Mouse (Mus musculus) limb, embryonic 15.5 days (tissue): ENCODE measurements around the gene Kcnq1. TPM values are rescaled to one million over a fixed set of nuclear protein-coding genes. Genes with fewer than 3 reads are reported as not detected.

Experiments
- ATAC-seq: fragments of 200-750 bp; cut with Nextera tagmentation; 2 replicates; pipeline ENCODE4 v1.8.0; 2017; ENCODE audit warnings: low read depth, moderate TSS enrichment; ENCODE audit not compliant: insufficient number of reproducible peaks, low FRiP score, low TSS enrichment
- H3K27ac ChIP-seq: fragments of 300-500 bp; sonication (generic); 2 replicates; pipeline ENCODE4 v1.5.1; 2015; ENCODE audit warnings: moderate library complexity, mild to moderate bottlenecking, inconsistent platforms
- H3K27me3 ChIP-seq: fragments of 300-500 bp; sonication (generic); 2 replicates; pipeline ENCODE4 v1.6.1; 2015; ENCODE audit warnings: inconsistent platforms
- H3K36me3 ChIP-seq: fragments of 300-500 bp; sonication (generic); 2 replicates; pipeline ENCODE4 v1.6.1; 2015; ENCODE audit warnings: inconsistent platforms
- H3K4me1 ChIP-seq: fragments of 300-500 bp; sonication (generic); 2 replicates; pipeline ENCODE4 v1.6.1; 2015; ENCODE audit warnings: inconsistent platforms
- H3K4me2 ChIP-seq: fragments of 300-500 bp; sonication (generic); 2 replicates; pipeline ENCODE4 v1.6.1; 2015; ENCODE audit warnings: mild to moderate bottlenecking, inconsistent platforms
- H3K4me3 ChIP-seq: fragments of 300-500 bp; sonication (generic); 2 replicates; pipeline ENCODE4 v1.5.1; 2015; ENCODE audit warnings: mild to moderate bottlenecking, inconsistent platforms
- H3K9ac ChIP-seq: fragments of 300-500 bp; sonication (generic); 2 replicates; pipeline ENCODE4 v1.6.1; 2015; ENCODE audit warnings: inconsistent platforms
- H3K9me3 ChIP-seq: fragments of 300-500 bp; sonication (generic); 2 replicates; pipeline ENCODE4 v1.6.1; 2016; ENCODE audit warnings: inconsistent platforms
- WGBS: fragments of 180-500 bp; shearing (Covaris S2); methylation state at CpG from one replicate; pipeline ENCODE4 v1.1.7; 2015; 5-methylcytosine and 5-hydroxymethylcytosine counted together
- polyA plus RNA-seq: library from polyadenylated mRNA; unstranded; fragments of >200 nt; fragmentation: Nextera tagmentation; extraction: Ambion mirVana; gene quantifications from 2 replicates; pipeline ENCODE4 v1.2.1, GENCODE M21; 2015

Kcnq1 gene
- polyA plus RNA-seq, 1 experiment from 2014 or later: 1.1 TPM

DNA sequence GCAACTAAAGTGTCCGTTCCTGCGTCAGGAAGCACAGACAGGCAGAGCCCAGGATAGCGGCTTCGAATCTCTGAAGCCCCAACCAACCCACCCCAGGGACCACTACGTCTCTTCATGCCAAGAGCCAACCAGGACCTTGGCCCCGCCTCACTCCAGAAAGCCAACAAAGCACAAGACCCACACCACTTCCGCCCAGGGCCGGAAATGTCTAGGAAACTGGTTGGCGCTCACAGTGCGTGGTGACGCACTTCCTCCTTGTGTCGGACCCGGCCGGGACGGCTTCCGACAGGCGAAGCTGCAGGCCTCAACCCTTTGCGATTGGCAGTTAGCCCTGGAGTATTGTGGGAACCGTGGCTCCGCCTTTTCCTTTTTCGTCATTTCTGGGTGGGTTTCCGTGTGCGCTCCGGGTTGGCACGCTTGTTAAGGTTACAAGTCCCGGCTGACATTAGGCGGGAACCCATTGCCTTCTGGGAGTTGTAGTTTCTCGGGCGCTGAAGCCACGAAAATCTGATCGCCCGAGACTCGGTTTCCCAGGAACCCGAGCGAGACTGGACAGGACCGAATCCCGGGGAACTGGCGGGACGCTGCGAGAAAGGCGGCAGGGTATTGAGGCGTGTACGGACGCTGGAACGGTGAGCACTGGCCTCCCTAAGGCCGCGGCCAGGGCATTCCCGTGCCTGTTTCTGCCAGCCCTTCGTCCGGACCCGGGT lies 37.1 kb upstream of the Kcnq1 start, which contains the start of gene Tssc4:
Gene Tssc4 (plus strand): TSS at position 368 of the 710 bp plus-strand sequence.
- under 1% methylated on average over 51 of the region's 51 CpGs for WGBS

DNA sequence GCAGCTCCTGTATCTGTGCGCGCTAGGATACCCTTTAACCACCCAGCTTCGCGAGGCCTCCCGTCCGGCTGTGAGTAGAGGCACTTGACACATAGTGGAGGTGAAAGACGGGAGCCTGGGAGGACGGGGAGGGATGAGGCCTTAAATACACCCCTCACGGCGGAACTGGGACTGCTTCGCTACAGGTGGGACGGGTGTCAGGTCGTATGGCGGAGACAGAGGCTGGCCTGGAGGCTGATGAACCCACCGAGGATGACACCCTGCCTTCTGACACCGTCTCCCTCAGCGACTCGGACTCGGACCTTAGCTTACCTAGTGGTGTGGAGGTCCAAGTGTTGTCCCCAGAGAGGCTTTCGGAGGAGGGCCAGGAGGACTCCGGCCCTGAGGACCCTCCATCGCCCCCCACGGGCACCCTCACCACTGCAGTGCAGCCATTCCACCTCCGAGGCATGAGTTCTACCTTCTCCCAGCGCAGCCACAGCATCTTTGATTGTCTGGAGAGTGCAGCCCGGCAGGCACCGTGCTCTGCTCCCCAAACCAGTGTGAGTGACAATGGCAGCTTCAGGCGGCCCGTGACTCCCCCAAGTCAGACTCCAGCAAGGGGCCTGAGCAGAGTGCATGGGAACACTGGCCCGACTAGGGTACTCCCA lies 36.3 kb upstream of the Kcnq1 start:
- H3K4me3 ChIP-seq: peak overlapping the region; percentile 71
- H3K9me3 ChIP-seq: no peaks in the 10 kb centered on the region
- peaks cover 67% of the 10 kb centered on the region for H3K36me3 ChIP-seq
- H3K27me3 ChIP-seq: no peaks in the 10 kb centered on the region
- peak overlapping the region; percentile 82 for H3K4me2 ChIP-seq
- peaks cover 32% of the 10 kb centered on the region for H3K4me1 ChIP-seq
- H3K27ac ChIP-seq: peak overlapping the region; percentile 96
- 9% methylated on average over 30 of the region's 30 CpGs for WGBS
- peak overlapping the region; percentile 85 for H3K9ac ChIP-seq
- no peak for ATAC-seq

More for the DNA sequence above, 37.1 kb upstream of the Kcnq1 start, which contains the start of gene Tssc4:
- ATAC-seq: peak; percentile 95
- H3K4me2 ChIP-seq: peak within 1 kb of the TSS; percentile 82
- H3K27me3 ChIP-seq: no peaks in the 10 kb centered on the region
- H3K4me3 ChIP-seq: peak within 1 kb of the TSS; percentile 71
- peaks cover 34% of the 10 kb centered on the region for H3K4me1 ChIP-seq
- peak within 1 kb of the TSS; percentile 85 for H3K9ac ChIP-seq
- H3K27ac ChIP-seq: peak within 1 kb of the TSS; percentile 96
- H3K9me3 ChIP-seq: no peaks in the 10 kb centered on the region
- peaks cover 67% of the 10 kb centered on the region for H3K36me3 ChIP-seq

DNA sequence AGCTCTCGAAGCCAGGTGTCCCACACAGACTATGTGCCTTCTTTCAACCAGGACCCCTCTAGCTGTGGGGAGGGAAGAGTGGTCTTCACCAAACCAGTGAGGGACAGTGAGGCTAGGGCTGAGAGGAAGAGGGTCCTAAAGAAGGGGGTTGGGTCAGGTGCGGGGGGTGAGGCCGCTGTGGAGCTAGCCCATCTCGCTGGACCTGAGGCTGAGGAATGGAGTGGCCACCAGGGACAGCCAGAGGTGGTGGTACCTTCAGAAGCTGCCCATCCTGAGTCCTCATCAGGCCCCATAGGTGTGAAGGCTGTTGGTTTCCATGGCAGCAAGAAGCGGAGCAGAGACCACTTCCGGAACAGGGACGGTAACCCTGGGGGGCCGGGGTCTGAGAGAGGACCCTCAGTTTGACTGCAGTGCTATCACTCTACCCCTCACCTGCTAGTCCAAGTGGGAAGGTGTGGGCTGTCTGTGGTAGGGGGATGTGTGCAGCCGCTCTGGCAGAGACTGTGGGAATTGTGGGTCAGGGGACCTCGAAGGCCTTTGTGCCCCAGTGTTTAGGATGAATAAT lies 35.6 kb upstream of the Kcnq1 start:
- Histone ChIP-seq H3K4me1 (peaks cover 32% of the 10 kb centered on the region), H3K27ac (peak overlapping the region; percentile 96), H3K36me3 (peaks cover 67% of the 10 kb centered on the region), H3K4me2 (peak overlapping the region; percentile 82), H3K9ac (peak overlapping the region; percentile 85), H3K4me3 (peak overlapping the region; percentile 71), H3K9me3 (no peaks in the 10 kb centered on the region), H3K27me3 (no peaks in the 10 kb centered on the region)
- 88% methylated on average over 10 of the region's 10 CpGs for WGBS
- ATAC-seq: no peak

DNA sequence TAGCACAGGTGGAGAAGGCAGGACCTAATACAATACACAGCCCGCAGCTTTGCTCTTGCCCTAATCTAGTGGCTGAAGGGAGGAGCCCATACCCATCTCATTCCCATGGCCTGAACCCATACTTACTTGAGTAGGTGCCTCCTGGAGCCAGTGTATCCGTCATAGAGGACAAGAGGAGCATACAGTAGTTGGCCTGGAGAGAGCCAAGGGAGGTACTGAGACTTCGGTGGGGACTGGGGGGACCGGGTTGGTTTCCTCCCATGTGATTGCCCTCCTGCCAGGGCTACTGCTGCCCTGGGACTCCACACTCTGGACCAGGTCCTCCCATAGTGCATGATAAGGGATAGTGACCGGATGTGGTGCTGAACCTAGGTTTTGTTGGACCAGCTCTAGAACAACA lies 33.6 kb upstream of the Kcnq1 start:
- no peaks in the 10 kb centered on the region for H3K27me3 ChIP-seq
- no peak overlapping the region for H3K4me3 ChIP-seq
- no peak overlapping the region for H3K27ac ChIP-seq
- ATAC-seq: no peak
- no peak overlapping the region for H3K4me2 ChIP-seq
- 80% methylated on average over 5 of the region's 5 CpGs for WGBS
- peaks cover 29% of the 10 kb centered on the region for H3K4me1 ChIP-seq
- peaks cover 66% of the 10 kb centered on the region for H3K36me3 ChIP-seq
- no peak overlapping the region for H3K9ac ChIP-seq
- H3K9me3 ChIP-seq: no peaks in the 10 kb centered on the region

DNA sequence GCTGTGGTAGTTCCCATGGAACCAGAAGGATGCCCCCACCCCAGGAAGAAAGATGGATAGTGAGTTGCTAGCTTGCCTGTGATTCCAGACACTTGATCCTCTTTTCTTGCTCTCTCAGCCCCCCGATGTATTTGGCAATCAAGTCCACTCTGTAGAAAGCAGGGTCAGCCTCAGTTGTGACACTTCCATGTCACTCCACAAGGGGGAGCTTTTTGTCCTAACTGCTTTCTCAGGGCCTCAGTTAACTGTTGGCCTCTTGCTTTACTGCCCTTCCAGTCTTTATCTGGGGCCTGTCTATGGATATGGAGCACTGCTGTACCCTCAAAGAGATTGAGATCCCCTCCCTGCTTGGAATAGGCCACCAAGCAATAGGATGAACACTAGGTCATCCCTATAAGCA lies 33.1 kb upstream of the Kcnq1 start:
- H3K27ac ChIP-seq: no peak overlapping the region
- no peaks in the 10 kb centered on the region for H3K27me3 ChIP-seq
- H3K4me2 ChIP-seq: no peak overlapping the region
- H3K4me1 ChIP-seq: peaks cover 26% of the 10 kb centered on the region
- H3K36me3 ChIP-seq: peaks cover 66% of the 10 kb centered on the region
- no peak overlapping the region for H3K4me3 ChIP-seq
- WGBS: 69% methylated on average over 1 of the region's 1 CpGs
- H3K9ac ChIP-seq: no peak overlapping the region
- no peak for ATAC-seq
- H3K9me3 ChIP-seq: no peaks in the 10 kb centered on the region

DNA sequence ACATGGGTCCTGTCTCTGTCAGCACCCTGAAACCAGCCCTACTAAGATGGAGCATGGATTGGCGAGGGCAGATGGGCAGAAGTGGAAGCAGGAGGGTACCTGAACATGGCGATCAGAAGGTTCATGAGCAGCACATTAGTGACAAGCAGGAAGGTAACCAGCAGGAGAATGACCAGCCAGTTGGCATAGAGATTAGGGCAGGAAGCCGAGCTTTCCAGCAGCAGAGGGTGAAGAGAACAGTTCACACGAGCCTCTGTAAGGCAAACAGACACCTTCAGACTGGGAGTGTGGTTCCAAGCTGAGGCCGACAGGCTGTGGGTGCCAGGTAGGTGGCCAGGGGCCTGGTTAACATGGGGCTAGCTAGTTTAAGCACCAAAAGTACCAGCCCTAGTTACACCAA lies 30.8 kb upstream of the Kcnq1 start:
- no peak overlapping the region for H3K4me2 ChIP-seq
- WGBS: 72% methylated on average over 5 of the region's 5 CpGs
- H3K9me3 ChIP-seq: no peaks in the 10 kb centered on the region
- no peak overlapping the region for H3K9ac ChIP-seq
- no peak overlapping the region for H3K4me3 ChIP-seq
- no peak overlapping the region for H3K27ac ChIP-seq
- peaks cover 13% of the 10 kb centered on the region for H3K4me1 ChIP-seq
- H3K36me3 ChIP-seq: peaks cover 87% of the 10 kb centered on the region
- ATAC-seq: no peak
- H3K27me3 ChIP-seq: no peaks in the 10 kb centered on the region

DNA sequence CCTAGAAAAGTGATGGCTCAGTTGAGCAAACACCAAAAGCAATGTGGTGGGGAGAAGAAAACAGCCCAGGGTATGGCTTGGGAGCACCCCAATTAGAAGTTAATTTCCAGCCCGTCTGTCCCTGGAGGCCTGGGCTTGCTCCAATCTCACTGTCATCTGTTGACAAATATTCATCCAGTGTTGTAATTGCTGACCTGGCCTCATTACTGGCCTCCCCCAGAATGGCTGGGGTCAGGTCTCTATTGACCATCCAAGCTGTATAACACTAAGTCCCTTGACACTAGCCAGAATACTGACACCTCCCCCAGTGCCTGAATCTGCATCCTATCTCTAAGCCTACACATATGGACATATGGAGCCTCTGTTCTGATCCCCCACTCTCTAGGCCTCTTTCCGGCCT lies 28.8 kb upstream of the Kcnq1 start:
- Histone ChIP-seq H3K4me3 (no peak overlapping the region), H3K36me3 (peaks cover 88% of the 10 kb centered on the region), H3K4me2 (no peak overlapping the region), H3K27ac (no peak overlapping the region), H3K9ac (no peak overlapping the region), H3K27me3 (no peaks in the 10 kb centered on the region), H3K4me1 (no peaks in the 10 kb centered on the region), H3K9me3 (no peaks in the 10 kb centered on the region)
- ATAC-seq: no peak
- 61% methylated on average over 2 of the region's 2 CpGs for WGBS

DNA sequence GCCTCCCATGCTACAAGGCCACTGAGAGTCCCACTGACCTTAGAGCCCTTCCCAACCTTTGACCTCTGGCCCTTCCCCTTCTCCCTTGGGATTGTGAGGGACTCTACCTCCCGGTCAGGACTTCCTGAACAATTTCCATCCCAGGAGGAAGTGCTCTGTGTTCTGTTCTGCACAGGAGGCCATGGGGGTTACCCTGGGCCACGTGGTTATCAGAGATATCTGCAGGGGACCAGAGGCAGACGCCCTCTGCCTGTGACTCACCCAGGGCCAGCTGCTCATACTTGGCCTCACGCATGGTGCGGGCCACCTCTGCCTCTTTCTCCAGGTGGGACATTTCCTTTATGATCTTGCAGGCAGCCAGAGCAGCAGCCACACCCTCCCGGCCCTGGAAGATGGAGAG lies 24.1 kb upstream of the Kcnq1 start:
- no peaks in the 10 kb centered on the region for H3K9me3 ChIP-seq
- H3K9ac ChIP-seq: no peak overlapping the region
- peaks cover 66% of the 10 kb centered on the region for H3K36me3 ChIP-seq

DNA sequence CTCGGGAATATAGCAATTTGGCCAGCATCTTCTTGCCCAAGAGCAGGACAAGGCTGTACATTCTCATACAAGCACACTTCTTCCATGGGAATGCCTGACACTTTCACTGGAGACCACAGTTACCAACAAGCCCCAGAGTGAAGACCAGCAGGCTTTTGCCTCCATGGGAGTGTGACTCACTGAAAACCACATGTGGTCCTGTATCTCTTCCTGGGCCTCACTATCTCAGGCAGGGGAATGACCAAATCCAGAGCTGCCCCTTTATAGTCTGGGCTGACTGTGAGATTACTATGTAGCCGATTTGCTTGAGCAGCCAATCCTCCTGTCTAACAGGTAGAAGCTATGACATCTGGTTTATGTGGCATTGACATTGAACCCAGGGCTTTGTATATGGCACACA lies 22.5 kb upstream of the Kcnq1 start:
- H3K4me1 ChIP-seq: peaks cover 31% of the 10 kb centered on the region
- peaks cover 49% of the 10 kb centered on the region for H3K36me3 ChIP-seq
- 73% methylated on average over 2 of the region's 2 CpGs for WGBS
- no peak for ATAC-seq
- no peak overlapping the region for H3K4me3 ChIP-seq
- H3K4me2 ChIP-seq: no peak overlapping the region
- H3K9me3 ChIP-seq: no peaks in the 10 kb centered on the region
- H3K27me3 ChIP-seq: no peaks in the 10 kb centered on the region
- H3K9ac ChIP-seq: no peak overlapping the region
- no peak overlapping the region for H3K27ac ChIP-seq

More for the DNA sequence above, 24.1 kb upstream of the Kcnq1 start:
- peaks cover 21% of the 10 kb centered on the region for H3K4me1 ChIP-seq
- H3K4me3 ChIP-seq: no peak overlapping the region
- H3K27ac ChIP-seq: no peak overlapping the region
- 71% methylated on average over 6 of the region's 6 CpGs for WGBS
- H3K27me3 ChIP-seq: no peaks in the 10 kb centered on the region
- ATAC-seq: no peak
- no peak overlapping the region for H3K4me2 ChIP-seq

DNA sequence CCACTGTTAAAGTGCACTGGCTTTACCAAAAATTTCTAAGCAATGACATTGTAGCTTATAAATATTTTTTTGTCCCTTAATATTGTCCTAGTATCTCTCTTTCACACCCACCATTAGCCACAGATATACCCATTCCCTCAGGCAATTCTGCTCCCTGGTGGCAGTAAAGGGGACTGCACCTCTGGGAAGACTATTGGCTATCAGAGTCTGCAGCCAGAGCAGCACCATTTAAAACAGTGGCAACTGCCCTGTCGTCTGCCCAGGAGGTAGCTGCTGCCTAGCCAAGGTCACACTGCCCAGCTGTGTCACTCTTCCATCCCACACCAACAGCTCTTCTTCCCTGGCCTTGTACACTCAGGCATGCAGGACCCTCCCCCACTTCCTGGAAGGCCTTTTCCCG lies 19.8 kb upstream of the Kcnq1 start:
- Histone ChIP-seq H3K4me1 (peaks cover 31% of the 10 kb centered on the region), H3K4me2 (peak overlapping the region; percentile 54), H3K9me3 (no peaks in the 10 kb centered on the region), H3K9ac (peak overlapping the region; percentile 42), H3K4me3 (peak overlapping the region; percentile 36), H3K27me3 (no peaks in the 10 kb centered on the region), H3K36me3 (peaks cover 23% of the 10 kb centered on the region), H3K27ac (peak overlapping the region; percentile 95)
- ATAC-seq: no peak
- WGBS: 31% methylated on average over 2 of the region's 2 CpGs

DNA sequence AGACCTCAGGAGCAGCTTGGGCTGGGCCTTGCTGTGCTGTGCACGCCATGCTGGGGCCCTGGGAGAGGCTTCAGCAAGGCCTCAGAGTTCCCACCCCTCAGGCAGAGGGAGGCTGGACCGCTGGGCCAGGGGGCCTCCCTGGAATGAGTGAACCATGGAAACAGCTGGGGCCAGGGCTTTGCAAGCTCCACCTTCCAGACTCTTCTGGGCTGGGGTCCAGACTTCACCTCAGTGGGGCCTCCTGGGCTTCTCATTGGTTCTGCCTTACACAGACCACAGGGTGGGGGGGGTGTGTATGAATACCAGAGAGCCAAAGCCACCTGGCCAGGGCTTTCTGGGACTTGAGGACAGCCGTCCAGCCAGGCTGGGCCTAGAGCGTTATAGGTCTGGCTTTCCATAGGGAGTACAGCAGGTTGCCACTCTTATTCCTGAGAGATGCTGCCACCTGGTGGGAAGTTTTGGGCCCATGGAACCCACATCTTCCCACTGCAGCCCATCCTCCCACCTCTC lies 19.0 kb upstream of the Kcnq1 start:
- ATAC-seq: peak; percentile 94
- Histone ChIP-seq H3K9ac (peak overlapping the region; percentile 42), H3K4me1 (peaks cover 31% of the 10 kb centered on the region), H3K27ac (peak overlapping the region; percentile 95), H3K4me3 (peak overlapping the region; percentile 36), H3K9me3 (no peaks in the 10 kb centered on the region), H3K4me2 (peak overlapping the region; percentile 54), H3K27me3 (no peaks in the 10 kb centered on the region), H3K36me3 (peaks cover 17% of the 10 kb centered on the region)
- WGBS: 17% methylated on average over 4 of the region's 4 CpGs

DNA sequence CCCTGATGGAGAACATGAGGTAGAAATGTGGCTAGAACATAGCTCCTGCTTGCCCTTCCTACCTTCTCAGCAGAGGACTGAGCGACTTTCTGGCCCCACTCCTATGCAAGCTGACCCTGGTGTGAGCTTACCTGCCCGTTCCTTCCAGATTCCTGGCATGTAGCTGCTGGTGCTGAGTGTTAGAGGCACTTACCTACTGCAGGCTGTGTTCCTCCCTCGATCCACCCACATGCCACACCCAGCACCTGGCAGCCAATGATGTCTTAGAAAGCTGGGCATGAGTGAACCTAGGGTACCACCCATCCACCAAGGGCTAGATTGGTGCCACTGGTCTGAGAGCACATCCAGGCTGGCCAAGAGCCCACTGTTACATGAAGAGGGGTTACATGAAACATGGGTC lies 12.3 kb upstream of the Kcnq1 start:
- no peak overlapping the region for H3K4me3 ChIP-seq
- 74% methylated on average over 3 of the region's 3 CpGs for WGBS

More for the DNA sequence above, 12.3 kb upstream of the Kcnq1 start:
- Histone ChIP-seq H3K27me3 (no peaks in the 10 kb centered on the region), H3K27ac (no peak overlapping the region), H3K4me1 (peaks cover 8% of the 10 kb centered on the region), H3K4me2 (no peak overlapping the region), H3K9ac (no peak overlapping the region), H3K36me3 (no peaks in the 10 kb centered on the region), H3K9me3 (no peaks in the 10 kb centered on the region)
- ATAC-seq: no peak
